Mouse (Mus musculus) skeletal muscle tissue, postnatal 0 days (tissue): ENCODE measurements around the gene Zcchc13. TPM values are rescaled to one million over a fixed set of nuclear protein-coding genes. Genes with fewer than 3 reads are reported as not detected.

Experiments
- polyA plus RNA-seq: library from polyadenylated mRNA; unstranded; fragments of >200 nt; fragmentation: Nextera tagmentation; extraction: Ambion mirVana; gene quantifications from 2 replicates; pipeline ENCODE4 v1.2.1, GENCODE M21; 2015

The Zcchc13 gene
- not detected in 2 replicates for polyA plus RNA-seq

DNA sequence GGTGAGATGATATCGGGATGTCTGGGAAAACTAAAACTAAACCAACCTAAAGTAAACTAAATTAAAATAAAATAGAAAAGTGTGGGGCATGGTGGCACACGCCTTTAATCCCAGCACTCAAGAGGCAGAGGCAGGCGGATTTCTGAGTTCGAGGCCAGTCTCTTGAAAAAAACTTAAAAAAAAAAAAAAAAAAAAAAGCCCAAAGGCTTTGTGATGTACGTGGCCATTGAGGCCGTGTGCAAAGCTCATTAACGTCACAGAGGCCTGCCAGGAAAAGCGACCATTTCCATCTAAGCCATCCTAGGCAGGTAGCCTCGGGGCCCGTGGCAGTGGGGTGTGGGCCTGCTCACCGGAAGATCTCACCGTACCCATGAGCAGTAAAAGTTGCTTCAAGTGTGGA lies at the start of gene Zcchc13:
Zcchc13 (plus strand) TSS at position 284 of the 400 bp plus-strand sequence.

Other genes starting within 250 kb of the Zcchc13 start
- gene Tsx, start 216.1 kb upstream of the Zcchc13 start, polyA plus RNA-seq = not detected in 2 replicates
- gene Gm26992, start 208.6 kb upstream of the Zcchc13 start, polyA plus RNA-seq = not detected in 2 replicates
- gene Slc16a2, start 191.4 kb downstream of the Zcchc13 start, polyA plus RNA-seq = 19.9 and 21.3 TPM in 2 replicates